Mouse (Mus musculus) hematopoietic multipotent progenitor cell, adult 10-12 weeks (in vitro differentiated cells): Measurements from ENCODE around the gene Elmod2. TPM values are rescaled to one million over a fixed set of nuclear protein-coding genes. Genes with fewer than 3 reads are reported as not detected.

ENCODE experiments used
- polyA plus RNA-seq: library from polyadenylated mRNA; stranded (reverse); fragments of >175 nt; gene quantifications from 2 replicates; pipeline ENCODE4 v1.2.3, GENCODE M21; 2012; ENCODE audit warnings: low replicate concordance

The Elmod2 gene
- 0.22 and 0.80 TPM in 2 replicates for polyA plus RNA-seq

GRCm38 (mm10) chr8:83331899-83332697 lies at the start of gene Elmod2:
Gene Elmod2, minus strand, starts transcription at chr8:83332486.

DNA sequence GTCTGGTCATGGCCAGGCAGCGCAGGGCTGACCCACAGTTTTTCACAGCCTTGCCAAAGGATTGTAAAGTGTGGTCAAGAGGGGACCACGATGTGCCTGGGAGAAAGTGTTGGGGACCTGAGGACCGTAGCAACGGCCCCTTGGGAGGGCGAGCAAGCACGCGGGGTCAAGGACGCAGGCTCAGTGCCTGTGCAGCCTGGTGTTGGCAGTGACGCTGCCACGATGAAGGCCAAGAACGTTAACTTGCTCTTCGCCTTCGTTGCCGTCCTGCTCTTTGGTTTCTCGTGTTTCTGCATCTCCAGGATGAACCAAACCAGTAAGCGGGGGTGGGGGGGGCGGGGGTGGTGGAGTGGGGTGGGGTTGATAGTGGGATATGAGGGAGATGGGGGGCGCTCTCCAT lies 16.0 kb upstream of the Elmod2 start, which contains the start of gene Mgat4d:
Gene Mgat4d (plus strand): TSS at position 209 of the 400 bp plus-strand sequence.

GRCm38 (mm10) chr8:83290176-83290575 lies 42.1 kb downstream of the Elmod2 start, which contains the start of gene Ucp1:
Gene Ucp1, plus strand, starts transcription at chr8:83290352.

Other genes with a start within 250 kb of the Elmod2 start
- gene Tbc1d9, start 167.1 kb downstream of the Elmod2 start, polyA plus RNA-seq: 8.5 and 16.4 TPM in 2 replicates
- gene Gm10645, start 166.3 kb downstream of the Elmod2 start, polyA plus RNA-seq: 1.5 and 3.7 TPM in 2 replicates
- not detected in 2 replicates for gene Ucp1, start 42.1 kb downstream of the Elmod2 start, polyA plus RNA-seq
- not detected in 2 replicates for gene Mgat4d, start 16.0 kb upstream of the Elmod2 start, polyA plus RNA-seq
- gene Clgn, start 57.4 kb upstream of the Elmod2 start, polyA plus RNA-seq: not detected in 2 replicates
- gene Scoc, start 125.9 kb upstream of the Elmod2 start, polyA plus RNA-seq: 0.20 and 2.9 TPM in 2 replicates
- not detected in 2 replicates for gene Olfr370, start 203.3 kb upstream of the Elmod2 start, polyA plus RNA-seq
- 165 and 204 TPM in 2 replicates for gene Ndufb7, start 234.2 kb upstream of the Elmod2 start, polyA plus RNA-seq